Mouse (Mus musculus): ENCODE data around the gene Gm28051.

Gene Gm28051

DNA sequence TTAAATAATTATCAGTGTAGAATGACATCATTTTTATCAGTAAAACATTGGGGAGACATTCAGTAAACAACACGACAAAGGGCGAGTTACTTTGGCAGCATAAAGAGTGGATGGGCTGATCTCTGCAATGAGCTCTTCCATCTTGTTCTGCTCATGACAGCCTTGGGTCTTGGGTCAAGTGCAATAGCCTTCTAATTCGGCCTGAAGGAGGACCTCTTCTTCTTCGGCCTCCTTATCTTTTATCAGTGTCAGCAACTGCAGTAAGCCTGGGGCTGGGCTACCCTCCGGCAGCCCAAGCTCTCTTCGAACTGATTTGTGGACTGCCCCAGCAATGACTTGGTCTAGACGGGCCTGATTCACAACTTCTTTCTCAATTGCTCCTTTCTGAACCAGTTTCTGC, 15.5 kb downstream of the Gm28051 start:
- no peak for DNase-seq

DNA sequence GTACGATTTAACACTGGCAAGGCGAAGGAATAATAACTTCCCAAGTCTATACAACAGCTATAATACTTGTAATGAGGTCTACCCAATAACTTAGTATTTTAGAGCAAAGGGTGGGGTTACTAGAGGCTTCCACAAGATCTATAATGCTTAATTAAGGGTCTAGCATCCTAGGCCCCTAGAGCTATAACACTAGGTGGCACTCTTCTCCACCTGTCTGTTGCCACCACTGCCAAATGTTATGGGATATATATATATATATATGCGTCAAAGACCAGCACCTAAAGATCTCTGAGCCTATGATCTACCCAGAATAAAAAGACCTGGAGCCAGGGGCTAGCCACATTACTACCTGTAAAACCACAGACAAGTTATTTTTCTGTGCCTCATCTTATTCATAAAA, 17.3 kb downstream of the Gm28051 start:
- no peak for DNase-seq

- DNase-seq, result no peak
These were observed 18.5 kb downstream of the Gm28051 start for GRCm38 (mm10) chr12:102739096-102739495.

GRCm38 (mm10) chr12:102733381-102733780, 24.2 kb downstream of the Gm28051 start:
- DNase-seq, result peak; percentile 43 to 70

DNA sequence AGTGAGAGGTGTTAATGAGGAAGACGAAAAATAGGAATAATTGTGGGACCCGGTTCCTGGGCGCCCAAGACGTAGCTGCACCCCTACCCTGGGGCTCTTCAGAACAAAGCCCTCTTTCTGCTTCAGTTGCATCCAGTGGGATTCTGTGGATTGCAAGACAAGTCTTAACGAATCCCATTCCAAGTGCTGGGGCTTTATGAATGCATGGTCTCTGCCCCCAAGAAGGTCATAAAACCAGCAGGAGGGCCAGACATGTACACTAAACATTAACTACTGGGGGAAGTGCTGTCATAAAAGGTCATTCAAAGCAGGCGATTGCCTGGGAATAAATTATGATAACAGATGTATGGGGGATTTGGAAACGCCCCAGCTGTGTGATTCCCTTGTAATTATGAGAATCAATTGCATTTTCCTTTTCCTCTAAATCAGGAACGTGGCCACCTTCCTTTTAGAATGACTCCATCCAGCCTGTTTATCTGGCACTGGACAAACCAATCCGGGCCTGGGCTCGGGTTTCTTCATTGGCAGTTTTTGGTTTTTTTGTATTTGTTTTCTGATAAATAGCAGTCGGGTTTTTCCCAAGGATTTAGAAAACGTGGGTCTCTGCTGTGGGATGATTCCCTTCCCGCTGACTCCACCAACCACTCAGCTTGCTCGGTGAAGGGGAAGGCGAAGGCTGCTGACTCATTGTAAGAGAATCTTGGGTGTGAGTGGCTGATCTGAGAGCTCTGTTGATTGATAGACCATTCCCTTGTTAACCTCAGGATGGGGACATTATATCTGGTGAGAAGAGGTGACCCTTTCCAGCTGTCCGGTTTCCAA, 26.6 kb downstream of the Gm28051 start:
- peak in 1 of 2 experiments; percentile 35 for DNase-seq

DNA sequence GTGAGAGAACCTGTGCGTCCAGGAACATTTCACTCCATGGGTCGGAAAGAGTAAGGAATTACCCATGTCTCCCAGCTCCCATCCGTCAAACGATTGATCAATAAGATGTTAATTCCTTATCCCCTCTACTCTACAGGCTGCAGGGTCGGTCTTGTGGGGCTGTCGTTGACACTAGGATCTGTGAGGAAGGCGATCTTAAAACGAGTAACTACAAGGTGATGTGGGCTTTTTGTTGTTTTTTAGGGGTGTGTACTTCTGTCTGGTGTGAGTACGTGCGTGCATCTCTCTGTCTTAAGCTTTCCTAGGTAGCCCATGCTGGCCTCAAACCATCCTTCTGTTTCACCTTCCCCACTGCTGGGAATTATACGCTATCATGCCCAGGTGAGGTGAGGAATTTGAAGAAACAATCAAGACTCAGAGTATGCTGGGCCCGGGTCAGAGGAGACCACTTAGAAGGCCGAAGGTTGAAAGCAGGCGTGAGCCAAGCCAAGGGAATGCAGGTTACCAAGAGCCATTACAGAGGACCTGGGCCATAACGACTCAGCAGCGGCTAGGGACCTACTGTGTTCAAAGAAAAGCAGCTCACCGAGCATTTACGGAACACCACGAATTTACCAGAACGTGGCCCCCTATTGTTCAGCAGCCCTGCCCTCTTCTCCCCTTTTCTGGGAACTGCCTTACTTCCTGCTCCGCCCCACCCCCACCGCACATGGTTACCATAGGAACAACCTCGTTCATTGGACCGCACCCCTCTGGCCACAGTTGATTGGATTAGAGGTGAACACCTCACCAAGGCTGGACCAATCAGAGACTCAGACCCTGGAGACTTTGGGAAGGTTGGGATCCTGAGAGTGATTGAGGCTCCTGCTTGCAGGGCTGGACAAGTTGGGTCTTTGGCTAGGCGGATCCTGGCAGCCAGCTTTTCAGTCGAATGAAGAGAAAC, 27.4 kb downstream of the Gm28051 start:
- DNase-seq, result peak; percentile 78 to 81

DNA sequence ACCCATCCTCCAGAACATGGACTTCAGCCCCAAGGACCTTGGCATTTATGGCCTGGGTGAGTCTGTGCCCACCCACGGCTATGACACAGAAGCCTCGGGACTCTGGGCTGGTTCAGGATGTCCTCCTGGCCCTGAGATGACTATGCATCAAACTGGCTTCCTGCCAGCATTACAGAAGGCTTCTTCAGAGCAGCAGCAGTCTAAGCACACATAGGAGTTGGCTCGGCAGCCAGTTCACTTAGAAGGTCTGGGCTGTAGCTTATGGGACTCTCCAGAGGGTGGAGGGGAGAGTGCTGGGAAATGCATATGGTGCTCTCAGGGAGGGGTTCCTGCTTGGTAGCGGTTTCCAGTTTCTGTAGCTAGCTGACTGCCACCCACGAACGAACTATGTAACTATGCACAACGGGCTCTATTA, 31.8 kb downstream of the Gm28051 start:
- DNase-seq, result no peak

- DNase-seq, result no peak
These were observed 32.4 kb downstream of the Gm28051 start for GRCm38 (mm10) chr12:102725146-102725545.

DNA sequence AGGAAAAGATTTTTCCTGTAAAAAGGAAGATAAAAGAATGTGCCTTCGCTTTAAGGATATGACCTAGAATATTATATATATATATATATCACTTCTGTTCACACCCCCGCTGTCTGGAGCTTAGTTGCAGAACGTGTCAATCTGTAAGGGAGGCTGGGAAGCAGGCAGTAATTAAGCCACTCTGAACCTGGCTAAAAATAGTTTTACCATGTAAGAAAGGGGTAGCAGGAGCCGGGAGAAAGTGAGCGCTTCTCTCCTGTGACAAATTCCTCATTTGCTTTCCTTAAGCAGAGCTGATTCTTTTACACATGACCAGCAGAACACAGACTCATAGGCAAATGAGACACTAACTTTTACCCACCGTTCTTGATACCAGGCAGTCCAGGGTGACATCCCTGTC, 33.7 kb downstream of the Gm28051 start:
- no peak for DNase-seq

- DNase-seq, result no peak
These were observed 34.6 kb downstream of the Gm28051 start for GRCm38 (mm10) chr12:102722966-102723365.

DNA sequence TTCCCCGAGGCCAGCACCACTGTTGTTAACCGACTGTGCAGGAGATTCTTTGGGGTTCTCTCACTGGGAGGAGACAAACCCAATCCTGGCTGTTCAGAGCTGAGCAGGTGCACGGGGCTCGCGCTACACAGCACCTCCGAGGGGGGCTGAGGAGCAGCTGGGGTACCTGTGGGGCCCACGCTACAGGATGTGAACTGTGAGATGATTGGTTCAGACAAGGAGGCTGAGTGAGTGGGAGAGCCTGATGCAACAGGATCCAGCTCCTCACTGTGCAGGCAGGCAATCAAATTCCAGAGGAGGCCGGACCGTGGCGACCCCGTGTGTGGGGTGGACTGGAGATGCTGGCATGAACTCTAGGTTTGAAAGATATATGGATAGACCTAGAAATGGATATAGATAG, 35.1 kb downstream of the Gm28051 start:
- DNase-seq, result no peak

- DNase-seq, result peak in 1 of 2 experiments; percentile 21
These were observed 37.8 kb downstream of the Gm28051 start for GRCm38 (mm10) chr12:102719552-102720315.

GRCm38 (mm10) chr12:102714654-102715395, 42.7 kb downstream of the Gm28051 start:
- no peak for DNase-seq

DNA sequence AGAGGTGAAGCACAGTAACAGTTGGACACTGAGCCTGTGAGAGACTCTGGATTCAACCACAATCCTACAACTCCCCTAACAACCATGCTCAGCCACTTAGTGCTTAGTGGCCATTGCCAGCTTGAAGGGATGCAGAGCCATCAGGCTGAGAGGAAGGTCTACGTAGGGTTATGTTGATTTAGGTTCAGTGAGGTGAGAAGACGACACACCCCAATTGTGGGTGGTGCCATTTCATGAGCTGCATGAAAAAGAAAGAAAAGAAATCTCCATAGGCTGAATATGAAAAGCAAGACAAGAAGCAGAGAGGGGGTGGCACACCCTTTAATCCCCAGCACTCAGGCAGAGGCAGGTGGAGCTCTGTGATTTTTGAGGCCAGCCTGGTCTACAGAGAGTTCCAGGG, 43.4 kb downstream of the Gm28051 start:
- DNase-seq, result no peak

GRCm38 (mm10) chr12:102713153-102713865, 44.3 kb downstream of the Gm28051 start:
- DNase-seq, result no peak

GRCm38 (mm10) chr12:102710851-102711375, 46.7 kb downstream of the Gm28051 start:
- no peak for DNase-seq

GRCm38 (mm10) chr12:102709896-102710295, 47.7 kb downstream of the Gm28051 start:
- DNase-seq, result no peak

DNA sequence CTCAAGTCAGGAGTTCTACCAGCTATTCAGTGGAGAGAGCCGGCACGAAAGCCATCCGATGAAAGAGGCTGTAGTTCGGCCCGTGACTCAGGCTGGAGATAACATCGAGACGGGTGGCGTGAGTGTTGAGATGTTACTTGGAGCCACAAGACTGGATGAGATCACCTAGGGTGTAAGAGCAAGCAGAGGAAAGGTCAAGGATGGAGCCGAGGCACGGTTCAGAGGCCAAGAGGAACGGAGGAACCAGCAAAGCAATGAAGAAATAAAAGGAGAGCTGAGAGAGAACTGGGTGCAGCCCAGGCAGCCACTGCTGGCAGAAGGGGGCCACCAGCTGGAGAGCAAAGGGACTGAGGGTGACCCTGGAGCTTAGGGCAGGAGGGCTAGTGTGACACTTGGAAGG, 49.3 kb downstream of the Gm28051 start:
- DNase-seq, result no peak

DNA sequence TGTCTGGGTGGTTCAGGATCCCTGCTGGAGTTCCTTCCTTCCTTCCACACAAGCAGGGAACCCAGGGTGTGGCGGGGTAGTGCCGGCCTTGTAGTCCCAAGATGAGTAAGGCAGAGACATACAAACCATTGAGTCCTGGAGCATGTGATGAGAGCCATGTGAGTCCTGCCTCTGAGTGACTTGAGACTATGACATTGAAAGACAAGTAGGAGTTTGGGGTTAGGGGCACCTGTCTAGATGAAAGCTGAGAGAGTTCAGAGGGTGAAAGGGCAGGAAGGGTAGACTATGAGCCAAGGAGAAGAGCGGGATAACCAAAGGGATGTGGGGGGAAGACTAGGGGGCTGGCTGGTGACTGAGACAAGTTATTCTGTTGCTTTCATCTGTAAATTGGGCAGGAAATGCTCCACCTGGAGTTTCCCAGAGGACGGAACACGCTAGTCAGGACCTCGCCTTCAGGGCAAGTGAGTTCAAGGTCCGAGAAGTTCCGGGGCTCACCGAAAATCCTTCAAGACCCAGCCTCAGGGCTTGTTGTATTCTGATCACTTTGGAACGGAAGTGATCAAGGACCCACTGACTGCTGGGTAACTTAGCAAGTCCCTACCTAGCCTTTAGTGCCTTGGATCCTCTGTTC, 50.6 kb downstream of the Gm28051 start:
- DNase-seq, result no peak

DNA sequence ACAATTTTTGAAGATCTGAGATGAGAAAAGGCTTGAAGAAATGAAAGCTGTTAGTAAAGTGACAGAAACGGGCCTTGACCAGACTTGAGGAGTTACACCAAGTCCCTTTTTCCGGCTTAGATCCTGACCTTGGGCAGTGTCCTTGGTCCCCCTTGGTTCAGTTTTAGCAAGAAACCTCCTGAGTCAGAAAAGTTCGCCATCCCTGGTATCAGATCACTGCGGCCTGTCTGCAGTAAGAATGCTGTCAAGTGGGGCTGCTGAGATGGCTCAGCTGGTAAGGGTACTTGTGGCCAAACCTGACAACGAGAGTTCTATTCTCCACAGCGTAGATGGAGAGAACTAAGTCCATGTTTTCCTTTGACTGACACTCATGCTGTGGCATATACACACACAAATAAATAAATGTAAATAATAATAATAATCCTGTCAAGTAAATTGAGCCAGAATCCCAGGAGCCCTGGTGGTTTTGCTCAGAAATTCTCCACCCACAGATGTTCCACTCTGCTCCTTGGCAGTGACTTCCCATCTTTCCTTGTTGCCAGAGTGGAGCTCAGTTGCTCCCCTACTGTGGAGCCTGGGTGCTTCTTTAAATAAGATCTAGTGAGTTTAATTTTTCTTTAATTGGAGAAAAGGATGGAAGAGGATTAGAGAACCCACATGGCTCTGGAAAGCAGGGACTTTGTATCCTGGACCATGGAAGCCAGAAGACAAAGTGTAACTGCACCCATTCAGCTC, 51.5 kb downstream of the Gm28051 start:
- DNase-seq, result no peak

Data from kidney, adult 8-10 months (tissue).